Mouse (Mus musculus) embryonic facial prominence, embryonic 15.5 days (tissue): ENCODE results near the gene Trpv4. TPM values are rescaled to one million over a fixed set of nuclear protein-coding genes. Genes with fewer than 3 reads are reported as not detected.

Source experiments
- ATAC-seq: fragments of 200-750 bp; cut with Nextera tagmentation; 2 replicates; pipeline ENCODE4 v1.8.0; 2017; ENCODE audit warnings: low read depth, moderate TSS enrichment; ENCODE audit not compliant: insufficient number of reproducible peaks, low FRiP score, low TSS enrichment
- H3K27ac ChIP-seq: fragments of 300-500 bp; sonication (generic); replicated peaks from 2 replicates; pipeline ENCODE4 v1.5.1; 2015; ENCODE audit warnings: mild to moderate bottlenecking, inconsistent platforms
- H3K27me3 ChIP-seq: fragments of 300-500 bp; sonication (generic); 2 replicates; pipeline ENCODE4 v1.6.1; 2015; ENCODE audit warnings: inconsistent platforms
- H3K36me3 ChIP-seq: fragments of 300-500 bp; sonication (generic); 2 replicates; pipeline ENCODE4 v1.6.1; 2015; ENCODE audit warnings: mild to moderate bottlenecking, inconsistent platforms
- H3K4me1 ChIP-seq: fragments of 300-500 bp; sonication (generic); 2 replicates; pipeline ENCODE4 v1.6.1; 2015; ENCODE audit warnings: inconsistent platforms
- H3K4me2 ChIP-seq: fragments of 300-500 bp; sonication (generic); replicated peaks from 2 replicates; pipeline ENCODE4 v1.6.1; 2015; ENCODE audit warnings: mild to moderate bottlenecking, inconsistent platforms
- H3K4me3 ChIP-seq: fragments of 300-500 bp; sonication (generic); replicated peaks from 2 replicates; pipeline ENCODE4 v1.5.1; 2015; ENCODE audit warnings: mild to moderate bottlenecking, inconsistent platforms
- H3K9ac ChIP-seq: fragments of 300-500 bp; sonication (generic); 2 replicates; pipeline ENCODE4 v1.6.1; 2015; ENCODE audit warnings: inconsistent platforms
- H3K9me3 ChIP-seq: fragments of 300-500 bp; sonication (generic); replicated peaks from 2 replicates; pipeline ENCODE4 v1.6.1; 2016; ENCODE audit warnings: inconsistent platforms
- WGBS: fragments of 180-500 bp; shearing (Covaris S2); methylation state at CpG from one replicate; pipeline ENCODE4 v1.1.7; 2015; 5-methylcytosine and 5-hydroxymethylcytosine counted together
- polyA plus RNA-seq: library from polyadenylated mRNA; unstranded; fragments of >200 nt; fragmentation: Nextera tagmentation; extraction: Ambion mirVana; gene quantifications from 2 replicates; pipeline ENCODE4 v1.2.1, GENCODE M21; 2015

The Trpv4 gene
- polyA plus RNA-seq, 1 experiment from 2014 or later = 15.0 TPM

GRCm38 (mm10) chr5:114575530-114575929 is 82.7 kb downstream of the Trpv4 start:
- Histone ChIP-seq H3K36me3 (no peaks in the 10 kb centered on the region), H3K9me3 (no peaks in the 10 kb centered on the region), H3K4me3 (no peak overlapping the region), H3K9ac (no peak overlapping the region), H3K27me3 (peaks cover 33% of the 10 kb centered on the region), H3K27ac (no peak overlapping the region), H3K4me2 (no peak overlapping the region), H3K4me1 (peaks cover 48% of the 10 kb centered on the region)
- 50% methylated on average over 7 of the region's 7 CpGs for WGBS
- ATAC-seq = no peak

GRCm38 (mm10) chr5:114575010-114575409 is 83.2 kb downstream of the Trpv4 start:
- 39% methylated on average over 11 of the region's 11 CpGs for WGBS

GRCm38 (mm10) chr5:114573920-114574628 is 84.1 kb downstream of the Trpv4 start:
- H3K4me2 ChIP-seq = no peak overlapping the region
- H3K9ac ChIP-seq = no peak overlapping the region
- H3K27ac ChIP-seq = no peak overlapping the region
- H3K4me1 ChIP-seq = peaks cover 60% of the 10 kb centered on the region
- H3K27me3 ChIP-seq = peaks cover 41% of the 10 kb centered on the region
- 60% methylated on average over 12 of the region's 12 CpGs for WGBS
- no peaks in the 10 kb centered on the region for H3K9me3 ChIP-seq
- H3K4me3 ChIP-seq = no peak overlapping the region
- no peak for ATAC-seq
- no peaks in the 10 kb centered on the region for H3K36me3 ChIP-seq

More at GRCm38 (mm10) chr5:114575010-114575409, 83.2 kb downstream of the Trpv4 start:
- Histone ChIP-seq H3K27ac (no peak overlapping the region), H3K4me3 (no peak overlapping the region), H3K9me3 (no peaks in the 10 kb centered on the region), H3K4me1 (peaks cover 52% of the 10 kb centered on the region), H3K4me2 (no peak overlapping the region), H3K9ac (no peak overlapping the region), H3K36me3 (no peaks in the 10 kb centered on the region), H3K27me3 (peaks cover 36% of the 10 kb centered on the region)
- no peak for ATAC-seq

- peaks cover 42% of the 10 kb centered on the region for H3K27me3 ChIP-seq
- no peak for ATAC-seq
- no peak overlapping the region for H3K4me2 ChIP-seq
- no peak overlapping the region for H3K27ac ChIP-seq
- no peak overlapping the region for H3K9ac ChIP-seq
- peaks cover 71% of the 10 kb centered on the region for H3K4me1 ChIP-seq
- 55% methylated on average over 2 of the region's 2 CpGs for WGBS
- H3K36me3 ChIP-seq = no peaks in the 10 kb centered on the region
- H3K4me3 ChIP-seq = no peak overlapping the region
- H3K9me3 ChIP-seq = no peaks in the 10 kb centered on the region
These were observed 85.2 kb downstream of the Trpv4 start for GRCm38 (mm10) chr5:114572997-114573396.

Other genes starting within 250 kb of the Trpv4 start
- 28.1 and 29.2 TPM in 2 replicates for gene Mmab, start 214.4 kb downstream of the Trpv4 start, polyA plus RNA-seq
- 49.6 and 51.8 TPM in 2 replicates for gene Mvk, start 214.2 kb downstream of the Trpv4 start, polyA plus RNA-seq
- 1.5 and 1.9 TPM in 2 replicates for gene Fam222a, start 90.4 kb downstream of the Trpv4 start, polyA plus RNA-seq
- gene Gltp, start 32.6 kb upstream of the Trpv4 start, polyA plus RNA-seq = 287 and 358 TPM in 2 replicates
- gene Tchp, start 49.3 kb upstream of the Trpv4 start, polyA plus RNA-seq = 16.3 and 17.4 TPM in 2 replicates
- 54.9 and 57.6 TPM in 2 replicates for gene Ankrd13a, start 116.3 kb upstream of the Trpv4 start, polyA plus RNA-seq
- gene Git2, start 117.1 kb upstream of the Trpv4 start, polyA plus RNA-seq = 49.6 and 54.9 TPM in 2 replicates
- gene 1500011B03Rik, start 165.0 kb upstream of the Trpv4 start, polyA plus RNA-seq = 90.1 and 91.9 TPM in 2 replicates
- not detected in 2 replicates for gene 4930519G04Rik, start 195.2 kb upstream of the Trpv4 start, polyA plus RNA-seq
- gene Gm9936, start 200.3 kb upstream of the Trpv4 start, polyA plus RNA-seq = 0.37 and 0.38 TPM in 2 replicates
- gene Oasl2, start 238.5 kb upstream of the Trpv4 start, polyA plus RNA-seq = 4.8 and 6.5 TPM in 2 replicates